Mouse (Mus musculus) c-Kit-positive CD71-negative TER-119-negative erythroid progenitor cells, embryonic 14.5 days (primary cell): ENCODE measurements around the gene Tspan5.

Experiments
- DNase-seq: peaks from one replicate; pipeline ENCODE4 v3.0.0-alpha.2; 2013; ENCODE audit warnings: low read depth

Tspan5 gene

DNA sequence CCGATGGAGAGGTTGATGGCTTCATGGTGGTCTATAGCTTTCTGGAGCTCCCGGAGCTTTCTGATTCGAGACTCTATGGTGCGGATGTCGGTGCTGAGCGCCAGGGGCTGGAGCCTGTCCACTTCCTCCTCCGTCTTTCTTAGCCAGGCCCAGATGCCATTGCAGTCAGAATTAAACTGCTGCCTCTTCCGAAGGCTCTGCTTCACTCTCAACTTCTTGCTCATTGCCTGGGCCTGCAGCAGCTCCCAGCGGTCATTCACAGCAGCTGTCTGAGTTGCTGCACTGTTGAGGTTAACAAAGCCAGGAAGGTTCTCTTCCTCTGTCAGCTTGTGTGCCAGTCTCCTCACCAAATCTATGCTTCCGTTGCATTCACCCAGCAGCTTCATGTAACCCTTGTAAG lies 195.2 kb downstream of the Tspan5 start:
- no peak for DNase-seq

DNA sequence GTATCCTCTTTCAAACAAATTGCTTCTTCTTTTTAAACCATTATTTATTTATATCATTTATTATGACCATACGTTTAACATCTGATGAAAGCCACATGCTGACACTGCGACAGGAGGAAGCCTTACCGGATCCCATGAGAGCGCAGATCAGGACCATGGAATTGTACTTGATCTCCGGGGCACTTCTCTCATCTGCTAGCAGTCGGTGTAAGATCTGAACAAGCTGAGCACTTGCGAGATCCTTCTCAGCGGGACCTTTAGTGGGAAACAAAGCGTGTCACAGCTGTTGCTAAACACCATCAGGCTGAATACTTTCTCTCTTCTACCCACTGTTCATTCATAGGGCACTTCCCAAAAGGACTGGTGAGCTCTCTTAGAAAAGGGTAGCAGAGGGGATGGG lies 199.6 kb downstream of the Tspan5 start:
- no peak for DNase-seq

- DNase-seq: no peak
Observed at GRCm38 (mm10) chr3:138945516-138945915, 203.5 kb downstream of the Tspan5 start.

GRCm38 (mm10) chr3:138949081-138949480 lies 207.1 kb downstream of the Tspan5 start:
- no peak for DNase-seq

- DNase-seq: no peak
Observed at GRCm38 (mm10) chr3:138955220-138955619, 213.2 kb downstream of the Tspan5 start.
